Mouse (Mus musculus): ENCODE measurements around the gene Prokr1. TPM values are rescaled to one million over a fixed set of nuclear protein-coding genes. Genes with fewer than 3 reads are reported as not detected.
"Not testable (repeated sequence)": the region's sequence is repeated elsewhere in the genome, so short reads cannot be mapped to it uniquely, and the experiment has no call there.

The Prokr1 gene
- polyA plus RNA-seq, 1 experiment from 2014 or later = 0.92 TPM

GRCm38 (mm10) chr6:87578247-87578646 lies 12.3 kb downstream of the Prokr1 start:
- no peak overlapping the region for H3K9ac ChIP-seq (ENCODE audit: low read length)
- 46% methylated on average over 9 of the region's 9 CpGs for WGBS
- no peak for ATAC-seq (ENCODE audit: low FRiP score, low TSS enrichment)

DNA sequence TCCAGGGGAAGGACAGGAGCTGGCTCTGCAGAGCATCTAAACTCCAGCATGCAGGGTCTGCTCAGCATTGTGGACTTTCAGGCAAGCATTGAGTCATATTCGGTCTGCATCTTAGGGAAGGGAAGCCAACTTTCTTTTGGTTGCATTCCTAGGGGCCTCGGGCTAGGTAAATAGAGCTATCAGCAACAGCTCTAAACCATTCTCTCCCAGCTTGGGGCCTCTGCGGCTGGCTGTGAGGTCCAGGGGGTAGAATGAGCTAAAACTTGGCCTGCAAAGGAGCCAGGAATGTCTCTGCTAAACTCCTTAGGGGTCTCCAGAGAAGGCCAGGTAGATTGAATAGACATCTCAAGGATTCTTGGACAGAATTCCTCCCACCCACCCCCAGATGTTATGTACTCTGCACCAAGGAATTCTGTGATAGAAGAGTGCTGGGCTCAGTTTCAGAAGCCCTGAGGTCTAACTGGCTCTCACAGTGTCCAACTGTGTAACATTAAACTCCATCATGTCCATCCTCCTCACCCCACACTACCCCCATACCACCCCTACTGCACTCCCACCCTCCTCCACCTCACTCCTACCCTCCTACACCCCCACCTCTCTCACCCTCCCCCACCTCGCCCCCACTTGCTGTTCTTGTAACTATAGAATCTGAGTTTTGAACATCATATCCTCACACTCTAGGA lies 13.8 kb downstream of the Prokr1 start:
- no peaks in the 10 kb centered on the region for H3K4me1 ChIP-seq (replicated peaks; ENCODE audit: control insufficient read depth, insufficient read depth)
- no peaks in the 10 kb centered on the region for H3K27me3 ChIP-seq (ENCODE audit: control insufficient read depth, insufficient read depth, low read length)
- H3K4me3 ChIP-seq (ENCODE audit: low read depth, low read length) = no peak overlapping the region
- no peaks in the 10 kb centered on the region for H3K36me3 ChIP-seq (ENCODE audit: control insufficient read depth, insufficient read depth, low read length)
- no peak overlapping the region for H3K4me2 ChIP-seq (replicated peaks; ENCODE audit: low read depth)
- no peaks in the 10 kb centered on the region for H3K9me3 ChIP-seq (ENCODE audit: control insufficient read depth, low read length)
- peak; percentile 65; the same call in 1 of the 2 replicates for ATAC-seq (ENCODE audit: low FRiP score, low TSS enrichment)
- 28% methylated on average over 4 of the region's 4 CpGs for WGBS
- TF ChIP-seq EP300 (optimal IDR thresholded peaks at IDR 0.05) (no peak), CTCF (IDR thresholded peaks at IDR 0.05; ENCODE audit: low read depth) (no peak)
- no peak overlapping the region for H3K27ac ChIP-seq (replicated peaks)
- no peak overlapping the region for H3K9ac ChIP-seq (ENCODE audit: low read length)
- peak; percentile 34 for DNase-seq (ENCODE audit: low spot score)

More at GRCm38 (mm10) chr6:87578247-87578646, 12.3 kb downstream of the Prokr1 start:
- no peaks in the 10 kb centered on the region; the same call in 1 of the 2 replicates for H3K4me1 ChIP-seq (replicated peaks; ENCODE audit: control insufficient read depth, insufficient read depth)
- no peaks in the 10 kb centered on the region for H3K9me3 ChIP-seq (ENCODE audit: control insufficient read depth, low read length)
- no peak overlapping the region for H3K4me2 ChIP-seq (replicated peaks; ENCODE audit: low read depth)
- no peaks in the 10 kb centered on the region for H3K27me3 ChIP-seq (ENCODE audit: control insufficient read depth, insufficient read depth, low read length)
- peak; percentile 24 for DNase-seq (ENCODE audit: low spot score)
- no peaks in the 10 kb centered on the region for H3K36me3 ChIP-seq (ENCODE audit: control insufficient read depth, insufficient read depth, low read length)
- no peak overlapping the region for H3K27ac ChIP-seq (replicated peaks)
- H3K4me3 ChIP-seq (ENCODE audit: low read depth, low read length) = no peak overlapping the region
- TF ChIP-seq EP300 (optimal IDR thresholded peaks at IDR 0.05) (no peak), CTCF (IDR thresholded peaks at IDR 0.05; ENCODE audit: low read depth) (peak; percentile 61)

- H3K36me3 ChIP-seq (ENCODE audit: control insufficient read depth, insufficient read depth, low read length); DNase-seq (ENCODE audit: low spot score); ATAC-seq (ENCODE audit: low FRiP score, low TSS enrichment); H3K4me1 ChIP-seq (replicated peaks; ENCODE audit: control insufficient read depth, insufficient read depth); H3K9ac ChIP-seq (ENCODE audit: low read length); H3K4me3 ChIP-seq (ENCODE audit: low read depth, low read length); H3K9me3 ChIP-seq (ENCODE audit: control insufficient read depth, low read length); H3K27me3 ChIP-seq (ENCODE audit: control insufficient read depth, insufficient read depth, low read length); H3K4me2 ChIP-seq (replicated peaks; ENCODE audit: low read depth); H3K27ac ChIP-seq (replicated peaks): not testable (repeated sequence)
Measured at GRCm38 (mm10) chr6:87571863-87572262, 18.7 kb downstream of the Prokr1 start.

GRCm38 (mm10) chr6:87567686-87568593 lies 22.6 kb downstream of the Prokr1 start:
- DNase-seq (ENCODE audit: low spot score) = peak; percentile 29
- peak; percentile 81 for ATAC-seq (ENCODE audit: low FRiP score, low TSS enrichment)

GRCm38 (mm10) chr6:87565166-87565565 lies 25.4 kb downstream of the Prokr1 start:
- no peak for DNase-seq (ENCODE audit: low spot score)
- no peak overlapping the region for H3K4me3 ChIP-seq (ENCODE audit: low read depth, low read length)
- WGBS = 45% methylated on average over 5 of the region's 5 CpGs
- no peaks in the 10 kb centered on the region for H3K4me1 ChIP-seq (replicated peaks; ENCODE audit: control insufficient read depth, insufficient read depth)
- no peaks in the 10 kb centered on the region for H3K36me3 ChIP-seq (ENCODE audit: control insufficient read depth, insufficient read depth, low read length)
- ATAC-seq (ENCODE audit: low FRiP score, low TSS enrichment) = no peak
- TF ChIP-seq CTCF (IDR thresholded peaks at IDR 0.05; ENCODE audit: low read depth) = no peak
- no peak for TF ChIP-seq EP300 (optimal IDR thresholded peaks at IDR 0.05)
- no peaks in the 10 kb centered on the region for H3K27me3 ChIP-seq (ENCODE audit: control insufficient read depth, insufficient read depth, low read length)
- no peak overlapping the region for H3K27ac ChIP-seq (replicated peaks)
- H3K9ac ChIP-seq (ENCODE audit: low read length) = no peak overlapping the region
- no peaks in the 10 kb centered on the region for H3K9me3 ChIP-seq (ENCODE audit: control insufficient read depth, low read length)
- H3K4me2 ChIP-seq (replicated peaks; ENCODE audit: low read depth) = no peak overlapping the region

More at GRCm38 (mm10) chr6:87567686-87568593, 22.6 kb downstream of the Prokr1 start:
- Histone ChIP-seq H3K9ac (ENCODE audit: low read length) (no peak overlapping the region), H3K4me1 (replicated peaks; ENCODE audit: control insufficient read depth, insufficient read depth) (no peaks in the 10 kb centered on the region), H3K27ac (replicated peaks) (peak overlapping the region; percentile 41; the same call in 1 of the 2 replicates), H3K4me3 (ENCODE audit: low read depth, low read length) (no peak overlapping the region), H3K36me3 (ENCODE audit: control insufficient read depth, insufficient read depth, low read length) (no peaks in the 10 kb centered on the region), H3K4me2 (replicated peaks; ENCODE audit: low read depth) (no peak overlapping the region), H3K9me3 (ENCODE audit: control insufficient read depth, low read length) (no peaks in the 10 kb centered on the region), H3K27me3 (ENCODE audit: control insufficient read depth, insufficient read depth, low read length) (no peaks in the 10 kb centered on the region)
- 45% methylated on average over 9 of the region's 9 CpGs for WGBS
- TF ChIP-seq CTCF (IDR thresholded peaks at IDR 0.05; ENCODE audit: low read depth) (peak; percentile 61), EP300 (optimal IDR thresholded peaks at IDR 0.05) (no peak)

GRCm38 (mm10) chr6:87564356-87564755 lies 26.2 kb downstream of the Prokr1 start:
- TF ChIP-seq EP300 (optimal IDR thresholded peaks at IDR 0.05) (no peak), CTCF (IDR thresholded peaks at IDR 0.05; ENCODE audit: low read depth) (no peak)
- Histone ChIP-seq H3K27ac (replicated peaks) (no peak overlapping the region), H3K4me1 (replicated peaks; ENCODE audit: control insufficient read depth, insufficient read depth) (no peaks in the 10 kb centered on the region), H3K36me3 (ENCODE audit: control insufficient read depth, insufficient read depth, low read length) (no peaks in the 10 kb centered on the region), H3K9ac (ENCODE audit: low read length) (no peak overlapping the region), H3K27me3 (ENCODE audit: control insufficient read depth, insufficient read depth, low read length) (no peaks in the 10 kb centered on the region), H3K9me3 (ENCODE audit: control insufficient read depth, low read length) (no peaks in the 10 kb centered on the region), H3K4me3 (ENCODE audit: low read depth, low read length) (no peak overlapping the region), H3K4me2 (replicated peaks; ENCODE audit: low read depth) (no peak overlapping the region)
- DNase-seq (ENCODE audit: low spot score) (no peak), ATAC-seq (ENCODE audit: low FRiP score, low TSS enrichment) (no peak)
- 93% methylated on average over 4 of the region's 4 CpGs for WGBS

Data from stomach, postnatal 0 days (tissue).